Mouse (Mus musculus) midbrain, embryonic 11.5 days (tissue): ENCODE results near the gene Mindy2. TPM values are rescaled to one million over a fixed set of nuclear protein-coding genes. Genes with fewer than 3 reads are reported as not detected.

ENCODE experiments used
- ATAC-seq: fragments of 200-750 bp; cut with Nextera tagmentation; 2 replicates; pipeline ENCODE4 v1.8.0; 2017; ENCODE audit warnings: moderate TSS enrichment, moderate library complexity; ENCODE audit not compliant: low FRiP score
- DNase-seq: peaks from one replicate; pipeline ENCODE4 v3.0.0; 2015; ENCODE audit warnings: low spot score; ENCODE audit errors: missing footprints
- H3K27ac ChIP-seq: fragments of 300-500 bp; sonication (generic); 2 replicates; pipeline ENCODE4 v1.5.1; 2014; ENCODE audit warnings: low read depth, low read length
- H3K27me3 ChIP-seq: fragments of 300-500 bp; sonication (generic); 2 replicates; pipeline ENCODE4 v1.6.1; 2014; ENCODE audit warnings: mild to moderate bottlenecking, low read length, moderate library complexity, mixed read lengths; ENCODE audit not compliant: control insufficient read depth, insufficient read depth
- H3K36me3 ChIP-seq: fragments of 300-500 bp; sonication (generic); 2 replicates; pipeline ENCODE4 v1.6.1; 2014; ENCODE audit warnings: mild to moderate bottlenecking, low read length, moderate library complexity, mixed read lengths; ENCODE audit not compliant: control insufficient read depth, insufficient read depth
- H3K4me1 ChIP-seq: fragments of 300-500 bp; sonication (generic); 2 replicates; pipeline ENCODE4 v1.6.1; 2014; ENCODE audit warnings: low read length; ENCODE audit not compliant: control insufficient read depth, insufficient read depth
- H3K4me2 ChIP-seq: fragments of 300-500 bp; sonication (generic); 2 replicates; pipeline ENCODE4 v1.6.1; 2014; ENCODE audit warnings: mild to moderate bottlenecking, moderate library complexity
- H3K4me3 ChIP-seq: fragments of 300-500 bp; sonication (generic); 2 replicates; pipeline ENCODE4 v1.5.1; 2014; ENCODE audit warnings: low read depth, low read length
- H3K9ac ChIP-seq: fragments of 300-500 bp; sonication (generic); 2 replicates; pipeline ENCODE4 v1.6.1; 2014; ENCODE audit warnings: low read length
- H3K9me3 ChIP-seq: fragments of 300-500 bp; sonication (generic); 2 replicates; pipeline ENCODE4 v1.6.1; 2016; ENCODE audit warnings: low read length; ENCODE audit not compliant: control insufficient read depth
- WGBS: fragments of 180-500 bp; shearing (Covaris S2); extraction: QIAGEN DNeasy Blood & Tissue Kit; methylation state at CpG from one replicate; pipeline ENCODE4 v1.1.7; 2014; 5-methylcytosine and 5-hydroxymethylcytosine counted together
- polyA plus RNA-seq: library from polyadenylated mRNA; unstranded; fragments of >200 nt; fragmentation: Nextera tagmentation; extraction: Ambion mirVana; gene quantifications from 2 replicates; pipeline ENCODE4 v1.2.1, GENCODE M21; 2014

The Mindy2 gene
- polyA plus RNA-seq, 1 experiment from 2014 or later, result 12.4 TPM

DNA sequence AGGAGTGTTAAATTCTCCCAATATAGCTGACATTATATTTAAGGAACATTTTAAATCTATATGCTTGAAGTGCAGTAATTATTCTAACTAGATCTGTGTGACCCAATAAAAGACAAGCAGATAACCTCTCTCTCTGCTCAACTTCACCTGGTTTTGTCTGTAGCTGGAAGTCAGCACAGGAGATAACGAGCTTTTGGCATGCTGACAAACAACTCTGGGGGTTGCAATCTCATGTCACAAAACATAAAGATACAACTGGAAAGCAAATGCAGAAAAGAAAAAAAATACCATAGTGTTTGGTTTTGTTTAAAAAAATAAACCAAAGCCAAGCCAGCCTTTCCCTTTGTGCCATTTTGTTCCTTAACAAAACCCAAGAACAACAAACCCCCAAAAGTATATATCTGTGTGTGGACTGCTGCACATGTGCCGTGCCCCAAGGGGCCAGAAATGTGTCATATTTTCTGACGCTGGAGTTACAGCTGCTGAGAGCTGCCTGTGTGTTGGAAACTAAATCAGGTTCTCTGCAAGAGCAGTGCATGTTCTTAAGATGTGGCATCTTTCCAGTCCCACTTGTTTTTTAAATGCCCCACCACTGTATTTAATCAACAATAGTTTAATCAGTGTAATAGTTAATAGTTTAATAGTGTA lies 45.8 kb downstream of the Mindy2 start:
- no peaks in the 10 kb centered on the region for H3K4me1 ChIP-seq
- H3K9me3 ChIP-seq, result no peaks in the 10 kb centered on the region
- no peaks in the 10 kb centered on the region for H3K27me3 ChIP-seq
- H3K9ac ChIP-seq, result no peak overlapping the region
- H3K27ac ChIP-seq, result no peak overlapping the region
- WGBS, result 86% methylated on average over 3 of the region's 3 CpGs
- ATAC-seq (no peak), DNase-seq (no peak)
- H3K4me2 ChIP-seq, result no peak overlapping the region
- no peaks in the 10 kb centered on the region for H3K36me3 ChIP-seq
- no peak overlapping the region for H3K4me3 ChIP-seq

DNA sequence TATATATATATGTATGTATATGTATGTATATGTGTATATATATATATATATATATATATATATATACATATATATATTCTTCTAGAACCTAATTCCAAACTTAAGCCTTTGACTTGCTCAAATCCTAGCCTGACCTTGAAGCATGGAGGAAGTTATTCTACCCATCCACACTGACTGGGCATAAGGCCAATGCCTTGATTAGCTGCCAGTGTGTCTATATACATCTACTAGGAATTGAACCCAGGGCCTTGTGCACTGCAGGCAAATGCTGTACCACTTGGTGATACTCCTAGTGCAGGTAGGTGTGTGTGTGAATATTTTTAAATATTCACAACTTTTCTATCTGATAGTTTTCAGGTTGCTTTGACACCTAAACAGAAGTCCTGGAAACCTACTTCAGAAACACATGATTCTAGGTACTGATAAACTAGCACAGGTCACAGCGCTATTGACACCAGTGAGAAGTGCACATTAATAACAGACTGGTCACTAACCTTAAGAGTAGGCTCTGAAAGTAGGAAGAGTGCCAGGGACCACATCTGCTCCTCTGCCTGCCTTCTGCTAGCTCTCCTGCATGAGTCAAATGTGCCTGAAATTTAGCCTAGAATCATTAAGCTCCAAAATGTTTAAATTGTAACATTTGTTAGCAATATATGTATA lies 54.7 kb downstream of the Mindy2 start:
- H3K4me3 ChIP-seq, result no peak overlapping the region
- H3K9ac ChIP-seq, result no peak overlapping the region
- no peaks in the 10 kb centered on the region for H3K9me3 ChIP-seq
- no peaks in the 10 kb centered on the region for H3K27me3 ChIP-seq
- DNase-seq, result no peak
- H3K4me2 ChIP-seq, result no peak overlapping the region
- H3K4me1 ChIP-seq, result no peaks in the 10 kb centered on the region
- H3K36me3 ChIP-seq, result no peaks in the 10 kb centered on the region
- WGBS, result 100% methylated on average over 1 of the region's 1 CpGs
- no peak for ATAC-seq
- H3K27ac ChIP-seq, result no peak overlapping the region

DNA sequence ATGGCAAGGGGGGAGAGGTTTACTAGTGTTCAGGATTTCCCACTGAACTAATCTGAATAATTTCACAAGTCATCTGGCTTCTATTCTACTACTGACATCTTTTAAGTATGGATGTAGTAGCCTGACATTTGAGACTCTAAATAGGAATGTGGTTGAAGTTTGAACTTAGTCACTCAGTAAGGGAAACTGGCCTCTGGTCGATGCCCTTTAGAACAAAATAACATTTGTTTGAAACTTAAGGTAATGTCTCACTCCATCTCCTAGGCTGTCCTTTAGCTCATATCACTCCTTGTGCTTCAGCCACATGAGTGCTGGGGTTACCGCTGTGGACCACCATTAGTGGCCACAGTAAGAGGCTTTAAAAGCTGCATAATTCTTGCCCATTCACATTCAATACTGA lies 58.7 kb downstream of the Mindy2 start:
- 89% methylated on average over 2 of the region's 2 CpGs for WGBS
- Histone ChIP-seq H3K27me3 (no peaks in the 10 kb centered on the region), H3K4me1 (no peaks in the 10 kb centered on the region), H3K4me3 (no peak overlapping the region), H3K9me3 (no peaks in the 10 kb centered on the region), H3K36me3 (peaks cover 3% of the 10 kb centered on the region; the same call in 1 of the 2 replicates), H3K4me2 (no peak overlapping the region), H3K27ac (no peak overlapping the region), H3K9ac (no peak overlapping the region)
- ATAC-seq (no peak), DNase-seq (no peak)

DNA sequence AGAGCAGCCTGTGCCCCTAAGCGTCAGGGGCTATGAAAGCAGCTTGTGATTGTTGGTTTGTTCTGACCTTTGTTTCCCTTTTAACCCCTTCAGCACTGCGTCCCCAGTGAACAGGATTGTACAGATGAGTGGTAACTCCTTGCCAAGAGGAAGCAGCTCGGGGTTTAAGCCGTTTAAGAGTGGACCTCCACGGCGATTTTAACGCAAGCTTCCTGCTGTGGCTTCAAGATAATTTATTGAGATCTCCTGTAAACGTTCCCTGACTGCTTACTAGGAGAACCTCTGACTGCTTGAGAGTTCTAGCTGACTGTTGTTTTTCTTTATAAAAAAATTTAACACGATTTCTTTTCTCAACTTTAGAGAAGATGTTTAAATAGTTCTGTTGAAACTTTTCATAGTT lies 65.5 kb downstream of the Mindy2 start:
- Histone ChIP-seq H3K4me2 (no peak overlapping the region), H3K9me3 (no peaks in the 10 kb centered on the region), H3K36me3 (peaks cover 26% of the 10 kb centered on the region), H3K4me3 (no peak overlapping the region), H3K27ac (no peak overlapping the region), H3K9ac (no peak overlapping the region), H3K4me1 (no peaks in the 10 kb centered on the region), H3K27me3 (no peaks in the 10 kb centered on the region)
- ATAC-seq (no peak), DNase-seq (no peak)
- 81% methylated on average over 9 of the region's 9 CpGs for WGBS

DNA sequence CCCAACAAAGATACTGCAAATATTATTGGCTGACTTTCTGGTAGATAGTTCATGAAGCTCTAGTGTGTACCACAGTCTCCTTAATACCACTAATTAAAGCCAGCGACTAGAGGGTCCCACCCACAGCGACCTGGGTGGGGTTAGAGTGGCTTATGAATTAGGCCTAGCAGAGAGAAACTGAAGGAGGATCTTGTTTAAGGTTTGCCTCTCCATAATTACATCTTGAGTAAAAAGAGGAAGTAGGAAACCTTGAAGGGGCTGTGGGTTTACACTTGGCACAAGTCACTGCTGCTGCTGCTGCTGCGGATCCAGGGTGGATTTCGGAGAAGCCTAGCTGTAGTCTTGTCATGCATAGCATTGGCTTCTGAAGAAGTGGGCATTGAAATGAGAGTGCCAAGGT lies 66.2 kb downstream of the Mindy2 start:
- ATAC-seq, result no peak
- no peak overlapping the region for H3K9ac ChIP-seq
- DNase-seq, result no peak
- H3K4me3 ChIP-seq, result no peak overlapping the region
- 95% methylated on average over 4 of the region's 4 CpGs for WGBS
- peaks cover 26% of the 10 kb centered on the region for H3K36me3 ChIP-seq
- no peaks in the 10 kb centered on the region for H3K9me3 ChIP-seq
- no peak overlapping the region for H3K27ac ChIP-seq
- no peaks in the 10 kb centered on the region for H3K27me3 ChIP-seq
- H3K4me1 ChIP-seq, result no peaks in the 10 kb centered on the region
- H3K4me2 ChIP-seq, result no peak overlapping the region

DNA sequence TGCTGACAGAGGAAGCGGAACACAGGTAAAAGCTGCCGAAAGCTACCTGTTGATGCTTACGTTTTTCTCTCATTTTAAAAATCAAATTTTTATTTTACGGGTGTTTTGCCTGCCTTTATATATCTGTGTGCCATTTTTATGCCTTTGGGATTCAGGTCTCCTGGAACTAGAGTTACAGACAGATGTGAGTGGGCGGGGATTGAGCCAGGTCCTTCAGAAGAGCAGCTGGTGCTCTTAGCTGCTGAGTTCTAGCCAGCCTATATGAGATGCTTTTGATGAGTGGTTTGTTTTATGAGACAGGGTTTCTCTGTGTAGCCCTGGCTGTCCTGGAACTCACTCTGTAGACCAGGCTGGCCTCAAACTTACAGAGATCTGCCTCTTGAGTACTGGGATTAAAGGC lies 69.8 kb downstream of the Mindy2 start:
- no peaks in the 10 kb centered on the region for H3K4me1 ChIP-seq
- peaks cover 26% of the 10 kb centered on the region for H3K36me3 ChIP-seq
- no peak overlapping the region for H3K27ac ChIP-seq
- no peak overlapping the region for H3K4me2 ChIP-seq
- H3K27me3 ChIP-seq, result no peaks in the 10 kb centered on the region
- H3K9me3 ChIP-seq, result no peaks in the 10 kb centered on the region
- H3K9ac ChIP-seq, result no peak overlapping the region
- no peak overlapping the region for H3K4me3 ChIP-seq
- WGBS, result 95% methylated on average over 5 of the region's 5 CpGs
- no peak for DNase-seq
- ATAC-seq, result no peak

DNA sequence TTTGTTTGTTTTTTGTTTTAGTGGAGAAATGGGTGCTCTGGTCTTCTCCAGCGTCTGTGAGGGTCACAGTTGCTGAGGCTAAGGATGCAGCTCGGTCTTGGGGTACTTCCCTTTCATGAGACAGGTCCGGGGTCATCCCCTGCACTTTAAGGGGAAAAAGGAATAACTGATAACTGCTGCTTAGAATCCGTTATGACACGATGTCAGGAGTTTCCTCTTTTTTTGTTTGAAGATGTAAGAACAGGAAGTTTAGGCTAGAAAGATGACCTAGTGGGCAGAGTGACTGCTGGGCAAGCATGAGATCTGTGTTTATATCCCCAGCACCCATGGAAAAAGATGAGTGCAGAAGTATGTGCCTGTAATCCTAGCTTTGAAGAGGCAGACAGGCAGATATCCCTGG lies 71.8 kb downstream of the Mindy2 start:
- no peaks in the 10 kb centered on the region for H3K27me3 ChIP-seq
- no peak for ATAC-seq

DNA sequence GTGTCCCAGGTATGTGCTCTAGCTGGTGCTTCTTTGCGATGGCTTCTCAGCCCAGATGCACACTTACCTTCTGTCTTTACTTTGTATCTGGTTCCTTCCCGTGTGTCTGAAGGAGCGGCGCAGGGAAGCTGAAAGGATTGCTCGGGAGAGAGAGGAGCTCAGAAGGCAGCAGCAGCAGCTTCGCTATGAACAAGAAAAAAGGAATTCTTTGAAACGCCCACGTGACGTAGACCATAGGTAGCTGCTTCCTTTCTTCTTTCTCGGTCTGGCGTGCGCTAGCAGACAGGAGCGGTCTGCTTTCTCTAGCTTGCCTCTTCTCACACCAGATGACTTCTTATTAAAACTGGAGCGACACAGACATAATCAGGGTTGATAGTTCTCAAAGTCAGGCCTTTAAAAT lies 72.3 kb downstream of the Mindy2 start:
- no peak overlapping the region for H3K4me2 ChIP-seq
- H3K9me3 ChIP-seq, result no peaks in the 10 kb centered on the region
- H3K27ac ChIP-seq, result no peak overlapping the region
- peaks cover 25% of the 10 kb centered on the region for H3K36me3 ChIP-seq
- no peaks in the 10 kb centered on the region for H3K4me1 ChIP-seq
- H3K4me3 ChIP-seq, result no peak overlapping the region
- DNase-seq (no peak), ATAC-seq (no peak)
- H3K9ac ChIP-seq, result no peak overlapping the region
- 90% methylated on average over 14 of the region's 14 CpGs for WGBS
- no peaks in the 10 kb centered on the region for H3K27me3 ChIP-seq

More for the DNA sequence above, 71.8 kb downstream of the Mindy2 start:
- no peak overlapping the region for H3K4me2 ChIP-seq
- H3K4me3 ChIP-seq, result no peak overlapping the region
- no peak overlapping the region for H3K9ac ChIP-seq
- H3K4me1 ChIP-seq, result no peaks in the 10 kb centered on the region
- 90% methylated on average over 5 of the region's 5 CpGs for WGBS
- no peak for DNase-seq
- no peak overlapping the region for H3K27ac ChIP-seq
- H3K9me3 ChIP-seq, result no peaks in the 10 kb centered on the region
- H3K36me3 ChIP-seq, result peaks cover 29% of the 10 kb centered on the region

DNA sequence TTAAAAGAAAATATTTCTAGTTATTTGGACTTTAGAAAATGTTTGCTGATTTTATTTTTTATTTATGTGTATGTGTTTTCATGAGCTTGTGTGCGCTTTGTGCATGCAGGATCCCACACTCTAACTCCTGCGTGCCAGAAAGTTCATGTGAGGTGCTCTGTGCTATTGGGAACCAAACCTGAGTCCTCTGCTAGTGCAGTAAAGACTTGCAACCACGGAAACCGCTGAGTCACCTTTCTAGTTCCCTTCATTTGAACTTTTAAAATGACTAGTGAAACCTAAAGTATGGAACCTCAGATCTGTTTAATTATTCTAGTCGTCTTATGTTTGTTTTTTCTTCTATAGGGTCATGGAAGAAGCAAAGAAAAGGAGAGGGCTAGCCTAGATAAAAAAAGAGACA lies 76.0 kb downstream of the Mindy2 start:
- peaks cover 19% of the 10 kb centered on the region for H3K36me3 ChIP-seq
- H3K9me3 ChIP-seq, result no peaks in the 10 kb centered on the region
- no peak overlapping the region for H3K4me2 ChIP-seq
- no peaks in the 10 kb centered on the region for H3K4me1 ChIP-seq
- no peak for ATAC-seq
- no peak overlapping the region for H3K27ac ChIP-seq
- H3K27me3 ChIP-seq, result no peaks in the 10 kb centered on the region
- no peak overlapping the region for H3K4me3 ChIP-seq
- 91% methylated on average over 5 of the region's 5 CpGs for WGBS
- no peak for DNase-seq
- H3K9ac ChIP-seq, result no peak overlapping the region
